Mouse (Mus musculus): ENCODE measurements around the gene Kcnmb1. TPM values are rescaled to one million over a fixed set of nuclear protein-coding genes. Genes with fewer than 3 reads are reported as not detected.

Gene Kcnmb1
- polyA plus RNA-seq, 1 experiment from 2014 or later = 0.05 TPM

DNA sequence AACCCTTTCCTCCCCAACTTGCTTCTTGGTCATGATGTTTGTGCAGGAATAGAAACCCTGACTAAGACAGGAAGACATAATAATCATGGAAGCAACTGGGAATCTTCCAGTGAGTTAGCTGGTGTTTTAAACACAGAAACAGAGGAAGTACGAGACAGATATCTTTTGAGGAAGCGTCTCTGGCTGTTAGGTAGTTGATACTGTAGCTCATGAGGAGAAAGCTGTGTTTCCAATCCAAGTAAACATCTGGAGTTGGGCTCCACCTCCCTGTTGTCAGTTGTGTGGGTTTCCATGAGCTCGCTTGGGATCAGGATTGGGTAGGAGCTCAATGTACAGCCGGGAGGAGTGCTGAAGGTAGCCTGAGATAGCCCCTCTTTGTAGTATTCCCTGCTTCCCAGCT, 16.3 kb upstream of the Kcnmb1 start:
- Histone ChIP-seq H3K36me3 (no peaks in the 10 kb centered on the region), H3K27me3 (no peaks in the 10 kb centered on the region), H3K9ac (replicated peaks) (no peak overlapping the region), H3K27ac (replicated peaks) (no peak overlapping the region), H3K4me1 (no peaks in the 10 kb centered on the region), H3K4me2 (replicated peaks) (no peak overlapping the region), H3K9me3 (no peaks in the 10 kb centered on the region), H3K4me3 (no peak overlapping the region)
- 86% methylated on average over 4 of the region's 4 CpGs for WGBS
- ATAC-seq (ENCODE audit: low FRiP score, low read depth) = no peak

DNA sequence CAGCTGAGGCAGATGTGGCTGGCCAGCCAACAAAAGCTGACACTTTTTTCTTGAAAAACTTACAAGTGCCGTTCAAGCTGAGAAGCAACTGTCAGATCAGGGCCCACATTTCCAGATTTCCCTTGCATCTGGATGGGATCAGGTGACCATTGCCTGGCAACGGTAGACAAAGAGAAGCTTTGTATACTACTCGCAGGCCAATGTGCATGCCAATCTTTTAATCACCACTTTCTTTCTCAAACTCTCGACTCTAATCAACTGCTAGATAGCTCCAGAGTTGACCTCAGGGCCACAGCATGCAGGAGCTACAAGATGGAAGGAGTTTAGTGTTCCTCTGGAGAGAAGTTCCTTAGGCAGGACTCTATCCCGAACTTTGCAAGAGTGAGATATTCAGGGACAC, 11.7 kb upstream of the Kcnmb1 start:
- no peaks in the 10 kb centered on the region for H3K4me1 ChIP-seq
- H3K36me3 ChIP-seq = no peaks in the 10 kb centered on the region
- ATAC-seq (ENCODE audit: low FRiP score, low read depth) = no peak
- H3K27me3 ChIP-seq = no peaks in the 10 kb centered on the region
- H3K4me2 ChIP-seq (replicated peaks) = no peak overlapping the region
- no peaks in the 10 kb centered on the region for H3K9me3 ChIP-seq
- no peak overlapping the region for H3K9ac ChIP-seq (replicated peaks)
- no peak overlapping the region for H3K4me3 ChIP-seq
- no peak overlapping the region for H3K27ac ChIP-seq (replicated peaks)
- WGBS = 28% methylated on average over 5 of the region's 5 CpGs

DNA sequence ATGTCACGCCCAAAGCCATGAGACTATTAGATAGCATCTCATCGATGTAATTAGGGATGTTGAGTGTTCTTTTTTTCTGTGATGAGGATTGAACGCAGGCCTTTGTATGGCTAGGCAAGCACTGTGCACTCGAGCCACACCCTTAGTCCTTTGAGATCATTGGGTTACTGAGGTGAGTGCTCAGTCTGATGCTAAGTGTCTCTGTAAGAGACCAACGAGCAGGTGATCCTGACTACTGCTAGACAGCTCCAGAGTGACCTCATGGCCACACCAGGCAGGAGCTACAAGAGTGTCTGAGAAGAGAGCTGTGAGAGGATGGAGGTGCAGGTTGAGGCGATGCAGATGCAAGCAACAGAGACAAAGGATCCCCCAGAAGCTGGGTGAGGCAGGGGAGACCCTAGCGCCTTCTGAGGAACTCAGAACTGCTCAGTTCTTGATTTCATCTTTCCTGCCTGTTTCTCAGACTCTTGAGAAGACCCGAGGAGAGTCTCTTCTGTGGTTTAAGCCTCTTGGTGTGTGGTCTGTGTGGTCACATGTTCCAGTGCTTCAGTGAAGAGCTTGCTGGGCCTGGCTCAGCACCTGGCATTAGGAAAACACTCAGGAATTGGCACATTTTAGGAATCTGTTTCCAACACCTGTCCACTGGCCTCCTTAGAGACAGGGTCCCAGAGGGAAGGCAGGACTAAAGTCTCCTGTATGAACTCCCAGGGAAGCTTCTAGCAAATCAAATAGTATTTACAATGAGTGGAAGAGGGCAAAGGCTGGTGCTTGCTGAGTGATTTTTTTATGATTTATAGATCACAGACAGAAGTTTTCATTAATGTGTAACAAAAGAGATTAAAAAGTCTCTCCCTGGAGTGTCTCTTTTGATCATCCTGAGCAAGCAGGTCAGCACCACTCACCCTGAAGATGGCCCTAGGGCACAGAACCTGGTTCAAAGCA, 10.9 kb upstream of the Kcnmb1 start:
- Histone ChIP-seq H3K4me2 (replicated peaks) (no peak overlapping the region), H3K27me3 (no peaks in the 10 kb centered on the region), H3K4me3 (no peak overlapping the region), H3K36me3 (no peaks in the 10 kb centered on the region), H3K9ac (replicated peaks) (no peak overlapping the region), H3K9me3 (no peaks in the 10 kb centered on the region), H3K27ac (replicated peaks) (no peak overlapping the region), H3K4me1 (no peaks in the 10 kb centered on the region)
- no peak for ATAC-seq (ENCODE audit: low FRiP score, low read depth)
- 81% methylated on average over 8 of the region's 8 CpGs for WGBS

DNA sequence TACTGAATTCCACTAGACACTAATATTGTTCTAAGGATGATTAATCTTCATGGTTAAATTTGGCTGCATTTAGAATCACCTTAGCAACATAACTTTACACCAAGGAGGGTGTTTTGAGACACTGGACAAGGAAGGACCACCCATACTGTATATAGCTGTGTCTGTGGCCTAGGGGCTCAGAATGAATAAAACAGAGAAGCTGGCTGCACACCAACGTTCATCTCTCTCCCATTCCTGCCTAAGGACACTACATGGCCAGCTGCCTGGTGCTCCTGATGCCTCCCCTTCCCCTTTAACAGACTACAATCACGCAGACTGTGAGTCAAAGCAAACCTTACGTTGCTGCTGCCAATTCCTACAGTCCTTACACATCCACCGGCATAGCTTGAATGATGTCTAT, 6.8 kb upstream of the Kcnmb1 start:
- no peak overlapping the region for H3K9ac ChIP-seq (replicated peaks)
- WGBS = 79% methylated on average over 4 of the region's 4 CpGs
- no peak for ATAC-seq (ENCODE audit: low FRiP score, low read depth)
- H3K4me3 ChIP-seq = no peak overlapping the region
- H3K27me3 ChIP-seq = no peaks in the 10 kb centered on the region
- no peaks in the 10 kb centered on the region for H3K4me1 ChIP-seq
- H3K9me3 ChIP-seq = no peaks in the 10 kb centered on the region
- H3K36me3 ChIP-seq = no peaks in the 10 kb centered on the region
- no peak overlapping the region for H3K4me2 ChIP-seq (replicated peaks)
- H3K27ac ChIP-seq (replicated peaks) = no peak overlapping the region

DNA sequence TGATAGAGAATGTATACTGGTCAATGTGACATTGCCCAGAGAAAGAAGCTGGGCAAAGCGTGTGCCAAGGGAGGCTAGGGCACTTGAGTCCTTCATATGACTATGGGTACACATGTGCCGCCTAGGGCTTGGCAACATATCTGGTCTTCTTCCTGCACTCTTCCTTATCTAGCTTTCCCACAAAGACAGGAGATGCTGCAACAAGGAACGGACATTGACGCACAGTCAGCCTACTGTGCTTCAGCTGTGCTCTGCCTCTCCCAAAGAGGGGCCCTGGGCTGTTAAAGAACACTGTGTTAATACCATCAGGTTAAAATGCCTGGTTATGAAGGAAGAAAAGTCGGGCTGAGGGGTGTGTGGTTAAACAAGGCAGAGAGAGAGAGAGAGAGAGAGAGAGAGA, 6.2 kb upstream of the Kcnmb1 start:
- H3K4me1 ChIP-seq = no peaks in the 10 kb centered on the region
- no peaks in the 10 kb centered on the region for H3K27me3 ChIP-seq
- no peak overlapping the region for H3K27ac ChIP-seq (replicated peaks)
- H3K36me3 ChIP-seq = no peaks in the 10 kb centered on the region
- H3K9ac ChIP-seq (replicated peaks) = no peak overlapping the region
- no peaks in the 10 kb centered on the region for H3K9me3 ChIP-seq
- H3K4me2 ChIP-seq (replicated peaks) = no peak overlapping the region
- WGBS = 89% methylated on average over 5 of the region's 5 CpGs
- H3K4me3 ChIP-seq = no peak overlapping the region
- no peak for ATAC-seq (ENCODE audit: low FRiP score, low read depth)

DNA sequence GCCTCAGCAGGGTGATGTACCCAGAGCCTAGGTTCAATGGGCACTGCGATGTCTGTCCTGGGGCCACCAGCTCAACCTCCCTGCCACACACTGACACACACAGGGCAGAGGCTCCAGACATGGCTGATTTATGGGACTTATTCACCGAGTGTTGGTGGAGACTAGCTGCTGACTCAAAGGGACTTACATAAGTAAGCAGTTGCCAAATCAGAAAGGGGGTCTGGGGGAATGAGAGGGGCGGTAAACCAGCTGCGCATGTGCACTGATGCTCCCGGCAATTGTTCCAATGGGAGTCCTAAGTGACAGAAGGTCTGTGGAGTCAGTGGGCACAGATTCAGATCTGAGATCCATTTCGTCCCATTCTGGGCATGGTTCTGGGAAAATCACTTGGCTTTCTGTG, 5.2 kb upstream of the Kcnmb1 start:
- Histone ChIP-seq H3K4me3 (no peak overlapping the region), H3K9me3 (no peaks in the 10 kb centered on the region), H3K9ac (replicated peaks) (no peak overlapping the region), H3K4me1 (no peaks in the 10 kb centered on the region), H3K27me3 (no peaks in the 10 kb centered on the region), H3K4me2 (replicated peaks) (no peak overlapping the region), H3K27ac (replicated peaks) (no peak overlapping the region), H3K36me3 (no peaks in the 10 kb centered on the region)
- WGBS = 86% methylated on average over 6 of the region's 6 CpGs
- no peak for ATAC-seq (ENCODE audit: low FRiP score, low read depth)

DNA sequence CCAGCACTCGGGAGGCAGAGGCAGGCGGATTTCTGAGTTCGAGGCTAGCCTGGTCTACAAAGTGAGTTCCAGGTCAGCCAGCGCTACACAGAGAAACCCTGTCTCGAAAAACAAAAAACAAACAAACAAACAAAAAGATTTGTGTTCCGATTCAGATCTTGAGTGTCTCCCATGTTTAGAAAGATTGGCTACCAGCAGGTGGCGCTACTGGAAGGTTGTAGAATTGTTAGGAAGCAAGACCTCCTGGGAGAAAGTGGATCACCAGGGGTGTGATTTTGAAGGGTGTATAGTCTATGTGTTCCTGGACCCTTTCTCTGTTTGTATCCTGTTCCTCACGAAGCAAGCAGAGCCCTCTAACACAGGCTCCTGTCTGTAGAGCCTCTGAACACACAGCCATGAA, 4.1 kb upstream of the Kcnmb1 start:
- Histone ChIP-seq H3K27me3 (no peaks in the 10 kb centered on the region), H3K9me3 (no peaks in the 10 kb centered on the region), H3K9ac (replicated peaks) (no peak overlapping the region), H3K4me3 (no peak overlapping the region), H3K36me3 (no peaks in the 10 kb centered on the region), H3K4me1 (peaks cover 6% of the 10 kb centered on the region; the same call in 1 of the 2 replicates), H3K27ac (replicated peaks) (no peak overlapping the region), H3K4me2 (replicated peaks) (no peak overlapping the region)
- 81% methylated on average over 8 of the region's 8 CpGs for whole genome bisulfite sequencing
- no peak for ATAC-seq (ENCODE audit: low FRiP score, low read depth)

DNA sequence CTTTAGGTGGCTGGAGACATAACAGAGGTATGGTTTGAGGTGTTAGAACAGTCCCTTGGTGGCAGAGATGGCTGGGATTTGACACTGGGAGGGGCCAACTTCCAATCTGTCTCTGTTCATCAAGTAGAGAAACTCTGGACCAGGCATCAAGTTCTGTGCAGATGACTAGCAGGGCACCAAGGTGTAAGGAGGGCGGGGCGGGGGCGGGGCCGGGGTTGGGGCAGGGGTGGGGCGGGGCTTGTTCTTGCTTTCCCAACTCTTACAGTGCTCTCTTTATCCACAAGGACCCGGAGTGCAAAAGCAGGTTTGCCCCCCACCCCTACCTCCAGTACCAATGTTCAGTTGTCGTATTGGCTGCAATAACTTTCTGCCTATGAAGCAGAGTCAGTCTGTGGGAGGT, 635 bp upstream of the Kcnmb1 start:
- Histone ChIP-seq H3K36me3 (no peaks in the 10 kb centered on the region), H3K4me3 (no peak overlapping the region), H3K4me2 (replicated peaks) (no peak overlapping the region), H3K27me3 (no peaks in the 10 kb centered on the region), H3K9me3 (no peaks in the 10 kb centered on the region), H3K27ac (replicated peaks) (no peak overlapping the region), H3K9ac (replicated peaks) (no peak overlapping the region), H3K4me1 (peaks cover 6% of the 10 kb centered on the region; the same call in 1 of the 2 replicates)
- no peak; the same call in 1 of the 2 replicates for ATAC-seq (ENCODE audit: low FRiP score, low read depth)
- WGBS = 58% methylated on average over 7 of the region's 7 CpGs

DNA sequence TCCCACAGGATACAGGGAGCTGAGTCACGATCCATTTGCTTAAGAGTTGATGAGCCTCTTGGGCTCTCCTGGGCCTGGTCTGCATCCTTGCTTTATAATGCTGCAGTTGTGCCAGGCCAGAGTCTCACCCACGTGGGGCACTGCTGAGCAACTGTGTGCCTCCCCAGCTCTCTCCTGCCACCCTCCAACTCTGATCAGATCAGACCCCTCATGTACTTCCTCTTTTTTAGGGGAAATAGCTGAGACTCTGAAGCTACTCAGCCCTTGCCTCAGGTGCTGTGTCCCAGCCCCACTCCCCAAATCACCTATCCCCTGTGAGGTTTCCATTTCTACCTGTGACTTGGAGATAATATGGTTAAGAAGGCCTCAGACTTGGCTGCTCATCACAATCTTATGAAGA, 2.6 kb downstream of the Kcnmb1 start:
- Histone ChIP-seq H3K36me3 (no peaks in the 10 kb centered on the region), H3K27me3 (no peaks in the 10 kb centered on the region), H3K4me1 (peaks cover 6% of the 10 kb centered on the region; the same call in 1 of the 2 replicates), H3K9me3 (no peaks in the 10 kb centered on the region), H3K9ac (replicated peaks) (no peak overlapping the region), H3K27ac (replicated peaks) (no peak overlapping the region), H3K4me3 (no peak overlapping the region), H3K4me2 (replicated peaks) (no peak overlapping the region)
- WGBS = 63% methylated on average over 2 of the region's 2 CpGs
- ATAC-seq (ENCODE audit: low FRiP score, low read depth) = no peak

DNA sequence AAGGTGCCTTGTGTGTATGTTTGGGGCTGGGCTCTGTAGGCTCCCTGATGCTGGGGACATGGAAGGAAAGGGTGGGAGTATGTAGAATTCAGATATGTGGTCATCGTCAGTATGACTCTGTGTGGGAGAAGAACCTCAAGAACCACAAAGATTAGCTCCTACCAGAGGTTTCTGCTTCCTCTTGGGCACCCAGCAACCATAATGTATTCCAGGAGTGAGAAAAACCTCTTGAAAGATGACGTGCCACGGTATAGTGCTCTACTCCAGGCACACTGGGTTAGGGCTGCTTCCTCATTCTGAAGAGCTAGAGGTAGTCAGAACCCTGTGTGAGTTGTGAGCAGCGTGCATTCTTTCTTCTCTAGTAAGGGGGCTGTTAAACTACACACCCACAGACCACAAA, 4.9 kb downstream of the Kcnmb1 start:
- H3K27me3 ChIP-seq = no peaks in the 10 kb centered on the region
- WGBS = 83% methylated on average over 4 of the region's 4 CpGs
- no peak overlapping the region for H3K9ac ChIP-seq (replicated peaks)

DNA sequence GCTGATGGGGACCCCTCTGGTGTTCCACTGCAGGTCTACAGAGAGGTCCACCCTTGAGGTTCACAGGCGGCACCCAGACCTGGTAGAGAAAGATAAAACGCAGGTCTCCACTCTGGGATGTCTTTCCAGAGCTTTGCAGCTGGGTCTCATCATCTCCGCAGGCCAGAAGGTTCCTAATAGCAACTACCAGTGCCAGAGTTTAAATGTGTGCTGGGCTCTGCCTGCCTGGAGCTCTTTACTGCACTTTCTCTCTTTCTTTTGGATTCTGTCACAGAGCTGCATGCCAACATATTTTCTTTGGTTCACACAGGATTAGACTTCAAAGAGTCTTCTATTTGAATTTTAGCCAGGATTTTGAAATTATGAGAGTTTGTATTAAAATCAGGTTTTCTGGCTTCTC, 6.4 kb downstream of the Kcnmb1 start:
- H3K4me1 ChIP-seq = no peaks in the 10 kb centered on the region
- H3K27me3 ChIP-seq = no peaks in the 10 kb centered on the region
- H3K9ac ChIP-seq (replicated peaks) = no peak overlapping the region
- no peak overlapping the region for H3K4me2 ChIP-seq (replicated peaks)
- no peak overlapping the region for H3K27ac ChIP-seq (replicated peaks)
- 87% methylated on average over 3 of the region's 3 CpGs for WGBS
- no peaks in the 10 kb centered on the region for H3K9me3 ChIP-seq
- no peak for ATAC-seq (ENCODE audit: low FRiP score, low read depth)
- no peak overlapping the region for H3K4me3 ChIP-seq
- H3K36me3 ChIP-seq = no peaks in the 10 kb centered on the region

More for the DNA sequence above, 4.9 kb downstream of the Kcnmb1 start:
- no peak overlapping the region for H3K4me2 ChIP-seq (replicated peaks)
- ATAC-seq (ENCODE audit: low FRiP score, low read depth) = no peak
- no peaks in the 10 kb centered on the region for H3K9me3 ChIP-seq
- no peak overlapping the region for H3K4me3 ChIP-seq
- H3K36me3 ChIP-seq = no peaks in the 10 kb centered on the region
- peaks cover 6% of the 10 kb centered on the region; the same call in 1 of the 2 replicates for H3K4me1 ChIP-seq
- no peak overlapping the region for H3K27ac ChIP-seq (replicated peaks)

DNA sequence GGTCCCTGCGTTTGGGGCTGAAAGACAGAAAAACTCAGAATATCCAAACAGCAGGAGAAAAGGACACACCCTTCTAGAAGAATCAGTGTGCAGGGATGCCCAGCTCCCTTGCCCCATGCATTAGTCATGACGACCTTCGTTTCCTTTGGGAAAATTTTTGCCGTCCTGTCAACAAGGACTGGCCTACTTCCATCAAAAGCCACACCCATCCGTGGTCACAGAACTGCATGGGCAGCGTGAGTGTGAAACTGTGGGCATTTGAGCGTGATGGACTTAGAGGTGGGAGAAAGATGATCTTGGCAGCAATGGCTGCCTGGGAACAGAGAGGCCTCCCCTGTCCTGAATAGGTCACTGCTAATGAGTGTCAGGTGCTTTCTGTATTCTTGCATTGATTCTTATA, 9.3 kb downstream of the Kcnmb1 start:
- Histone ChIP-seq H3K9ac (replicated peaks) (no peak overlapping the region), H3K4me2 (replicated peaks) (no peak overlapping the region), H3K4me3 (no peak overlapping the region), H3K36me3 (no peaks in the 10 kb centered on the region), H3K27ac (replicated peaks) (no peak overlapping the region), H3K4me1 (no peaks in the 10 kb centered on the region), H3K27me3 (no peaks in the 10 kb centered on the region), H3K9me3 (no peaks in the 10 kb centered on the region)
- no peak for ATAC-seq (ENCODE audit: low FRiP score, low read depth)
- 83% methylated on average over 7 of the region's 7 CpGs for WGBS
